Mouse (Mus musculus): Measurements from ENCODE around the gene Elof1.

The Elof1 gene

GRCm38 (mm10) chr9:22136765-22137547 lies 20.0 kb upstream of the Elof1 start:
- no peak for DNase-seq (ENCODE audit: low spot score in 2 of 2)

- no peak for DNase-seq (ENCODE audit: low spot score in 2 of 2)
Measured at GRCm38 (mm10) chr9:22135644-22136390, 18.8 kb upstream of the Elof1 start, which contains the start of gene Acp5. Acp5 (minus strand) TSS chr9:22135711.

GRCm38 (mm10) chr9:22134988-22135643 lies 18.1 kb upstream of the Elof1 start:
- DNase-seq (ENCODE audit: low spot score in 2 of 2), result no peak

- DNase-seq (ENCODE audit: low spot score in 2 of 2), result no peak
Measured at GRCm38 (mm10) chr9:22134246-22134890, 17.4 kb upstream of the Elof1 start.

GRCm38 (mm10) chr9:22132220-22132619 lies 15.2 kb upstream of the Elof1 start:
- no peak for DNase-seq (ENCODE audit: low spot score in 2 of 2)

- no peak for DNase-seq (ENCODE audit: low spot score in 2 of 2)
Measured at GRCm38 (mm10) chr9:22131226-22131981, 14.4 kb upstream of the Elof1 start.

GRCm38 (mm10) chr9:22125246-22126027 lies 8.5 kb upstream of the Elof1 start:
- no peak for DNase-seq (ENCODE audit: low spot score in 2 of 2)

- DNase-seq (ENCODE audit: low spot score in 2 of 2), result no peak
Measured at GRCm38 (mm10) chr9:22124169-22124568, 7.2 kb upstream of the Elof1 start.

GRCm38 (mm10) chr9:22123069-22123609 lies 6.2 kb upstream of the Elof1 start:
- no peak for DNase-seq (ENCODE audit: low spot score in 2 of 2)

GRCm38 (mm10) chr9:22122005-22122404 lies 5.0 kb upstream of the Elof1 start:
- no peak for DNase-seq (ENCODE audit: low spot score in 2 of 2)

- DNase-seq (ENCODE audit: low spot score in 2 of 2), result no peak
Measured at GRCm38 (mm10) chr9:22121545-22121944, 4.6 kb upstream of the Elof1 start.

- peak in 1 of 2 experiments; percentile 54 for DNase-seq (ENCODE audit: low spot score in 2 of 2)
Measured at GRCm38 (mm10) chr9:22119543-22119942, 2.6 kb upstream of the Elof1 start.

- DNase-seq (ENCODE audit: low spot score in 2 of 2), result peak; percentile 57 to 64
Measured at GRCm38 (mm10) chr9:22117754-22118456, 933 bp upstream of the Elof1 start.

GRCm38 (mm10) chr9:22116086-22116485 lies 886 bp downstream of the Elof1 start:
- no peak for DNase-seq (ENCODE audit: low spot score in 2 of 2)

- DNase-seq (ENCODE audit: low spot score in 2 of 2), result no peak
Measured at GRCm38 (mm10) chr9:22115635-22116034, 1.3 kb downstream of the Elof1 start.

GRCm38 (mm10) chr9:22108194-22108593 lies 8.8 kb downstream of the Elof1 start:
- no peak for DNase-seq (ENCODE audit: low spot score in 2 of 2)

GRCm38 (mm10) chr9:22099922-22100321 lies 17.1 kb downstream of the Elof1 start:
- no peak for DNase-seq (ENCODE audit: low spot score in 2 of 2)

- DNase-seq (ENCODE audit: low spot score in 2 of 2), result no peak
Measured at GRCm38 (mm10) chr9:22098993-22099696, 17.8 kb downstream of the Elof1 start, which contains the start of gene Cnn1. Cnn1 (plus strand) TSS chr9:22099216.

- peak; percentile 67 to 76 for DNase-seq (ENCODE audit: low spot score in 2 of 2)
Measured at GRCm38 (mm10) chr9:22095854-22096307, 21.1 kb downstream of the Elof1 start.
